Mouse (Mus musculus): Measurements from ENCODE around the gene Dclk1. TPM values are rescaled to one million over a fixed set of nuclear protein-coding genes. Genes with fewer than 3 reads are reported as not detected.

Dclk1 gene
- total RNA-seq, 2 experiments from 2014 or later = not detected

GRCm38 (mm10) chr3:55550962-55551361 is 308.8 kb downstream of the Dclk1 start:
- no peak for ATAC-seq (replicated peaks; ENCODE audit: low FRiP score, poor library complexity, severe bottlenecking)

- no peak for ATAC-seq (replicated peaks; ENCODE audit: low FRiP score, poor library complexity, severe bottlenecking)
Observed at GRCm38 (mm10) chr3:55551912-55552311, 309.7 kb downstream of the Dclk1 start.

- no peak for ATAC-seq (replicated peaks; ENCODE audit: low FRiP score, poor library complexity, severe bottlenecking)
Observed at GRCm38 (mm10) chr3:55553031-55553430, 310.9 kb downstream of the Dclk1 start.

- no peak for ATAC-seq (replicated peaks; ENCODE audit: low FRiP score, poor library complexity, severe bottlenecking)
Observed at GRCm38 (mm10) chr3:55555848-55556247, 313.7 kb downstream of the Dclk1 start.

- no peak for ATAC-seq (replicated peaks; ENCODE audit: low FRiP score, poor library complexity, severe bottlenecking)
Observed at GRCm38 (mm10) chr3:55558570-55558969, 316.4 kb downstream of the Dclk1 start.

GRCm38 (mm10) chr3:55567476-55567875 is 325.3 kb downstream of the Dclk1 start:
- ATAC-seq (replicated peaks; ENCODE audit: low FRiP score, poor library complexity, severe bottlenecking) = no peak

- no peak for ATAC-seq (replicated peaks; ENCODE audit: low FRiP score, poor library complexity, severe bottlenecking)
Observed at GRCm38 (mm10) chr3:55569539-55569938, 327.4 kb downstream of the Dclk1 start.

- ATAC-seq (replicated peaks; ENCODE audit: low FRiP score, poor library complexity, severe bottlenecking) = no peak
Observed at GRCm38 (mm10) chr3:55571034-55571433, 328.9 kb downstream of the Dclk1 start.

- ATAC-seq (replicated peaks; ENCODE audit: low FRiP score, poor library complexity, severe bottlenecking) = no peak
Observed at GRCm38 (mm10) chr3:55571552-55572296, 329.6 kb downstream of the Dclk1 start.

- ATAC-seq (replicated peaks; ENCODE audit: low FRiP score, poor library complexity, severe bottlenecking) = no peak
Observed at GRCm38 (mm10) chr3:55572297-55572681, 330.1 kb downstream of the Dclk1 start.

GRCm38 (mm10) chr3:55574003-55574402 is 331.8 kb downstream of the Dclk1 start:
- ATAC-seq (replicated peaks; ENCODE audit: low FRiP score, poor library complexity, severe bottlenecking) = no peak

- no peak for ATAC-seq (replicated peaks; ENCODE audit: low FRiP score, poor library complexity, severe bottlenecking)
Observed at GRCm38 (mm10) chr3:55587434-55587971, 345.3 kb downstream of the Dclk1 start.

GRCm38 (mm10) chr3:55587972-55588946 is 346.1 kb downstream of the Dclk1 start:
- ATAC-seq (replicated peaks; ENCODE audit: low FRiP score, poor library complexity, severe bottlenecking) = no peak

Other genes with a start within 250 kb of the Dclk1 start
- not detected in 2 replicates for gene Ccna1, start 186.9 kb upstream of the Dclk1 start, total RNA-seq (2015; ENCODE audit: low replicate concordance)
- gene Ccna1, start 186.9 kb upstream of the Dclk1 start, total RNA-seq (2017; ENCODE audit: low replicate concordance) = not detected in 2 replicates
- 0.36 and 2.9 TPM in 2 replicates for gene Spg20, start 130.3 kb upstream of the Dclk1 start, total RNA-seq (2015; ENCODE audit: low replicate concordance)
- gene Spg20, start 130.3 kb upstream of the Dclk1 start, total RNA-seq (2017; ENCODE audit: low replicate concordance) = 2.3 and 2.4 TPM in 2 replicates
- not detected in 2 replicates for gene Ccdc169, start 105.0 kb upstream of the Dclk1 start, total RNA-seq (2015; ENCODE audit: low replicate concordance)
- gene Ccdc169, start 105.0 kb upstream of the Dclk1 start, total RNA-seq (2017; ENCODE audit: low replicate concordance) = not detected in 2 replicates
- not detected in 2 replicates for gene Sohlh2, start 60.3 kb upstream of the Dclk1 start, total RNA-seq (2015; ENCODE audit: low replicate concordance)
- not detected in 2 replicates for gene Sohlh2, start 60.3 kb upstream of the Dclk1 start, total RNA-seq (2017; ENCODE audit: low replicate concordance)
- not detected in 2 replicates for gene Gm21954, start 229.8 kb downstream of the Dclk1 start, total RNA-seq (2015; ENCODE audit: low replicate concordance)
- gene Gm21954, start 229.8 kb downstream of the Dclk1 start, total RNA-seq (2017; ENCODE audit: low replicate concordance) = not detected in 2 replicates

Data from erythroid progenitor cell, adult 5-6 weeks (primary cell).